Mouse (Mus musculus): Measurements from ENCODE around the gene Pcdh10. TPM values are rescaled to one million over a fixed set of nuclear protein-coding genes. Genes with fewer than 3 reads are reported as not detected.

The Pcdh10 gene
- polyA plus RNA-seq (2014; fragmentation: Nextera tagmentation; extraction: Ambion mirVana), result 23.8 and 26.2 TPM in 2 replicates

- Histone ChIP-seq H3K36me3 (replicated peaks; ENCODE audit: control insufficient read depth, insufficient read depth) (no peaks in the 10 kb centered on the region), H3K27me3 (ENCODE audit: control insufficient read depth, insufficient read depth, low read length) (no peaks in the 10 kb centered on the region), H3K4me1 (replicated peaks; ENCODE audit: control insufficient read depth, insufficient read depth, low read length) (0 out of 2 replicates have a peak, but pooled peaks cover 3% of the 10 kb centered on the region), H3K4me2 (replicated peaks) (peak within 1 kb of the TSS; percentile 94), H3K27ac (peak within 1 kb of the TSS; percentile 89), H3K9ac (peak within 1 kb of the TSS; percentile 85), H3K9me3 (ENCODE audit: control insufficient read depth, low read length) (no peaks in the 10 kb centered on the region), H3K4me3 (replicated peaks; ENCODE audit: low read length) (peak within 1 kb of the TSS; percentile 85)
- WGBS, result under 1% methylated on average over 26 of the region's 26 CpGs
- ATAC-seq (ENCODE audit: low FRiP score), result peak; percentile 88
- DNase-seq (ENCODE audit: low spot score), result peak; percentile 98
Observed at GRCm38 (mm10) chr3:45378145-45378544, at the start of gene Pcdh10. Pcdh10 (plus strand) TSS chr3:45378398.

- DNase-seq (ENCODE audit: low spot score) (no peak), ATAC-seq (ENCODE audit: low FRiP score) (no peak)
- no peak overlapping the region for H3K9ac ChIP-seq
- H3K27me3 ChIP-seq (ENCODE audit: control insufficient read depth, insufficient read depth, low read length), result no peaks in the 10 kb centered on the region
- no peak overlapping the region for H3K4me3 ChIP-seq (replicated peaks; ENCODE audit: low read length)
- no peaks in the 10 kb centered on the region for H3K4me1 ChIP-seq (replicated peaks; ENCODE audit: control insufficient read depth, insufficient read depth, low read length)
- no peaks in the 10 kb centered on the region for H3K9me3 ChIP-seq (ENCODE audit: control insufficient read depth, low read length)
- 0 out of 2 replicates have a peak, but pooled peaks cover 5% of the 10 kb centered on the region for H3K36me3 ChIP-seq (replicated peaks; ENCODE audit: control insufficient read depth, insufficient read depth)
- WGBS, result 95% methylated on average over 1 of the region's 1 CpGs
- H3K27ac ChIP-seq, result no peak overlapping the region
- no peak overlapping the region for H3K4me2 ChIP-seq (replicated peaks)
Observed at GRCm38 (mm10) chr3:45355919-45356318, 22.3 kb upstream of the Pcdh10 start.

GRCm38 (mm10) chr3:45368952-45369351, 9.2 kb upstream of the Pcdh10 start:
- Histone ChIP-seq H3K36me3 (replicated peaks; ENCODE audit: control insufficient read depth, insufficient read depth) (no peaks in the 10 kb centered on the region), H3K9ac (no peak overlapping the region), H3K4me3 (replicated peaks; ENCODE audit: low read length) (no peak overlapping the region), H3K9me3 (ENCODE audit: control insufficient read depth, low read length) (no peaks in the 10 kb centered on the region), H3K27me3 (ENCODE audit: control insufficient read depth, insufficient read depth, low read length) (no peaks in the 10 kb centered on the region), H3K27ac (no peak overlapping the region), H3K4me1 (replicated peaks; ENCODE audit: control insufficient read depth, insufficient read depth, low read length) (no peaks in the 10 kb centered on the region), H3K4me2 (replicated peaks) (no peak overlapping the region)
- 51% methylated on average over 1 of the region's 1 CpGs for WGBS
- no peak for DNase-seq (ENCODE audit: low spot score)
- no peak for ATAC-seq (ENCODE audit: low FRiP score)

- WGBS, result under 1% methylated on average over 27 of the region's 27 CpGs
- H3K4me2 ChIP-seq (replicated peaks), result peak overlapping the region; percentile 94
- H3K4me3 ChIP-seq (replicated peaks; ENCODE audit: low read length), result peak overlapping the region; percentile 85
- peak overlapping the region; percentile 89 for H3K27ac ChIP-seq
- 0 out of 2 replicates have a peak, but pooled peaks cover 3% of the 10 kb centered on the region for H3K4me1 ChIP-seq (replicated peaks; ENCODE audit: control insufficient read depth, insufficient read depth, low read length)
- no peaks in the 10 kb centered on the region for H3K9me3 ChIP-seq (ENCODE audit: control insufficient read depth, low read length)
- peak; percentile 88 for DNase-seq (ENCODE audit: low spot score)
- peak overlapping the region; percentile 85 for H3K9ac ChIP-seq
- no peaks in the 10 kb centered on the region for H3K27me3 ChIP-seq (ENCODE audit: control insufficient read depth, insufficient read depth, low read length)
- H3K36me3 ChIP-seq (replicated peaks; ENCODE audit: control insufficient read depth, insufficient read depth), result no peaks in the 10 kb centered on the region
- ATAC-seq (ENCODE audit: low FRiP score), result no peak
Observed at GRCm38 (mm10) chr3:45375761-45376500, 2.3 kb upstream of the Pcdh10 start.

GRCm38 (mm10) chr3:45376501-45377390, 1.5 kb upstream of the Pcdh10 start:
- peak overlapping the region; percentile 89 for H3K27ac ChIP-seq
- H3K36me3 ChIP-seq (replicated peaks; ENCODE audit: control insufficient read depth, insufficient read depth), result no peaks in the 10 kb centered on the region
- peak; percentile 64 for DNase-seq (ENCODE audit: low spot score)
- H3K27me3 ChIP-seq (ENCODE audit: control insufficient read depth, insufficient read depth, low read length), result no peaks in the 10 kb centered on the region
- 0 out of 2 replicates have a peak, but pooled peaks cover 3% of the 10 kb centered on the region for H3K4me1 ChIP-seq (replicated peaks; ENCODE audit: control insufficient read depth, insufficient read depth, low read length)
- H3K9me3 ChIP-seq (ENCODE audit: control insufficient read depth, low read length), result no peaks in the 10 kb centered on the region
- H3K9ac ChIP-seq, result peak overlapping the region; percentile 85
- peak overlapping the region; percentile 85 for H3K4me3 ChIP-seq (replicated peaks; ENCODE audit: low read length)
- ATAC-seq (ENCODE audit: low FRiP score), result peak; percentile 19; the same call in 1 of the 2 replicates
- 1% methylated on average over 59 of the region's 59 CpGs for WGBS
- peak overlapping the region; percentile 94 for H3K4me2 ChIP-seq (replicated peaks)

- peak overlapping the region; percentile 89 for H3K27ac ChIP-seq
- H3K36me3 ChIP-seq (replicated peaks; ENCODE audit: control insufficient read depth, insufficient read depth), result no peaks in the 10 kb centered on the region
- DNase-seq (ENCODE audit: low spot score) (peak; percentile 80), ATAC-seq (ENCODE audit: low FRiP score) (peak; percentile 26)
- under 1% methylated on average over 26 of the region's 26 CpGs for WGBS
- H3K4me2 ChIP-seq (replicated peaks), result peak overlapping the region; percentile 94
- H3K4me1 ChIP-seq (replicated peaks; ENCODE audit: control insufficient read depth, insufficient read depth, low read length), result 0 out of 2 replicates have a peak, but pooled peaks cover 3% of the 10 kb centered on the region
- H3K27me3 ChIP-seq (ENCODE audit: control insufficient read depth, insufficient read depth, low read length), result no peaks in the 10 kb centered on the region
- H3K4me3 ChIP-seq (replicated peaks; ENCODE audit: low read length), result peak overlapping the region; percentile 85
- peak overlapping the region; percentile 85 for H3K9ac ChIP-seq
- H3K9me3 ChIP-seq (ENCODE audit: control insufficient read depth, low read length), result no peaks in the 10 kb centered on the region
Observed at GRCm38 (mm10) chr3:45377391-45377998, 703 bp upstream of the Pcdh10 start.

GRCm38 (mm10) chr3:45379541-45379971, 1.4 kb downstream of the Pcdh10 start:
- H3K36me3 ChIP-seq (replicated peaks; ENCODE audit: control insufficient read depth, insufficient read depth), result no peaks in the 10 kb centered on the region
- peak overlapping the region; percentile 80 for H3K27ac ChIP-seq
- H3K9ac ChIP-seq, result peak overlapping the region; percentile 85
- DNase-seq (ENCODE audit: low spot score) (no peak), ATAC-seq (ENCODE audit: low FRiP score) (no peak)
- peak overlapping the region; percentile 85 for H3K4me3 ChIP-seq (replicated peaks; ENCODE audit: low read length)
- peak overlapping the region; percentile 94 for H3K4me2 ChIP-seq (replicated peaks)
- under 1% methylated on average over 21 of the region's 29 CpGs for WGBS
- no peaks in the 10 kb centered on the region for H3K27me3 ChIP-seq (ENCODE audit: control insufficient read depth, insufficient read depth, low read length)
- H3K9me3 ChIP-seq (ENCODE audit: control insufficient read depth, low read length), result no peaks in the 10 kb centered on the region
- peaks cover 11% of the 10 kb centered on the region; the same call in 1 of the 2 replicates for H3K4me1 ChIP-seq (replicated peaks; ENCODE audit: control insufficient read depth, insufficient read depth, low read length)

- Histone ChIP-seq H3K4me1 (replicated peaks; ENCODE audit: control insufficient read depth, insufficient read depth, low read length) (peaks cover 17% of the 10 kb centered on the region), H3K27ac (peak overlapping the region; percentile 80), H3K36me3 (replicated peaks; ENCODE audit: control insufficient read depth, insufficient read depth) (0 out of 2 replicates have a peak, but pooled peaks cover 3% of the 10 kb centered on the region), H3K9ac (peak overlapping the region; percentile 85), H3K4me2 (replicated peaks) (peak overlapping the region; percentile 94), H3K9me3 (ENCODE audit: control insufficient read depth, low read length) (no peaks in the 10 kb centered on the region), H3K27me3 (ENCODE audit: control insufficient read depth, insufficient read depth, low read length) (no peaks in the 10 kb centered on the region), H3K4me3 (replicated peaks; ENCODE audit: low read length) (peak overlapping the region; percentile 85)
- peak; percentile 56 for DNase-seq (ENCODE audit: low spot score)
- WGBS, result 1% methylated on average over 55 of the region's 55 CpGs
- ATAC-seq (ENCODE audit: low FRiP score), result 0 out of 2 replicates have a peak, but pooled peaks have one; percentile 1
Observed at GRCm38 (mm10) chr3:45379972-45380761, 2.0 kb downstream of the Pcdh10 start.

Measured in hindbrain, embryonic 14.5 days (tissue).